Mouse (Mus musculus) ES-Bruce4 (cell line): ENCODE results near the gene Pde6c.

Source experiments
- CTCF ChIP-seq: IDR thresholded peaks from one replicate; pipeline ENCODE4 v1.8.1; 2011; ENCODE audit warnings: low read depth, low read length
- EP300 ChIP-seq: IDR thresholded peaks from 2 replicates; pipeline ENCODE4 v1.6.1; 2011; ENCODE audit warnings: low read depth, low read length; ENCODE audit not compliant: insufficient read depth
- POLR2A ChIP-seq: IDR thresholded peaks from one replicate; pipeline ENCODE4 v1.8.1; 2011; ENCODE audit warnings: low read length; ENCODE audit not compliant: insufficient read depth

- TF ChIP-seq POLR2A (no peak), EP300 (no peak), CTCF (no peak)
Measured at GRCm38 (mm10) chr19:38082931-38083525, 49.6 kb upstream of the Pde6c start.
